Mouse (Mus musculus): Measurements from ENCODE around the gene Otub2. TPM values are rescaled to one million over a fixed set of nuclear protein-coding genes. Genes with fewer than 3 reads are reported as not detected.

Otub2 gene
- polyA plus RNA-seq, 1 experiment from 2014 or later, result 20.6 TPM

GRCm38 (mm10) chr12:103358951-103359801 lies 29.3 kb upstream of the Otub2 start:
- H3K27ac ChIP-seq, result no peak overlapping the region
- H3K27me3 ChIP-seq (replicated peaks), result no peaks in the 10 kb centered on the region
- H3K9me3 ChIP-seq, result no peaks in the 10 kb centered on the region
- H3K4me3 ChIP-seq, result no peak overlapping the region
- H3K9ac ChIP-seq, result no peak overlapping the region
- peak; percentile 27; the same call in 1 of the 2 replicates for ATAC-seq (ENCODE audit: low FRiP score, low read depth)
- no peak overlapping the region for H3K4me2 ChIP-seq (replicated peaks)
- H3K4me1 ChIP-seq, result peaks cover 5% of the 10 kb centered on the region; the same call in 1 of the 2 replicates
- no peaks in the 10 kb centered on the region for H3K36me3 ChIP-seq
- WGBS, result 61% methylated on average over 4 of the region's 4 CpGs

- 0 out of 2 replicates have a peak, but pooled peaks cover 3% of the 10 kb centered on the region for H3K27me3 ChIP-seq (replicated peaks)
- H3K4me2 ChIP-seq (replicated peaks), result no peak overlapping the region
- H3K36me3 ChIP-seq, result no peaks in the 10 kb centered on the region
- H3K9me3 ChIP-seq, result no peaks in the 10 kb centered on the region
- H3K4me1 ChIP-seq, result peaks cover 5% of the 10 kb centered on the region; the same call in 1 of the 2 replicates
- no peak overlapping the region for H3K9ac ChIP-seq
- 82% methylated on average over 8 of the region's 8 CpGs for WGBS
- no peak overlapping the region for H3K27ac ChIP-seq
- no peak for ATAC-seq (ENCODE audit: low FRiP score, low read depth)
- H3K4me3 ChIP-seq, result no peak overlapping the region
Observed at GRCm38 (mm10) chr12:103360812-103361211, 27.7 kb upstream of the Otub2 start.

GRCm38 (mm10) chr12:103361539-103362307 lies 26.8 kb upstream of the Otub2 start:
- Histone ChIP-seq H3K9me3 (no peaks in the 10 kb centered on the region), H3K4me2 (replicated peaks) (no peak overlapping the region), H3K4me1 (peaks cover 5% of the 10 kb centered on the region; the same call in 1 of the 2 replicates), H3K4me3 (no peak overlapping the region), H3K9ac (no peak overlapping the region), H3K36me3 (no peaks in the 10 kb centered on the region), H3K27me3 (replicated peaks) (0 out of 2 replicates have a peak, but pooled peaks cover 3% of the 10 kb centered on the region), H3K27ac (no peak overlapping the region)
- WGBS, result 88% methylated on average over 17 of the region's 17 CpGs
- no peak for ATAC-seq (ENCODE audit: low FRiP score, low read depth)

GRCm38 (mm10) chr12:103362336-103362735 lies 26.1 kb upstream of the Otub2 start:
- H3K4me3 ChIP-seq, result no peak overlapping the region
- no peak overlapping the region for H3K4me2 ChIP-seq (replicated peaks)
- WGBS, result 82% methylated on average over 3 of the region's 3 CpGs
- H3K4me1 ChIP-seq, result peaks cover 5% of the 10 kb centered on the region; the same call in 1 of the 2 replicates
- 0 out of 2 replicates have a peak, but pooled peaks cover 3% of the 10 kb centered on the region for H3K27me3 ChIP-seq (replicated peaks)
- no peak overlapping the region for H3K9ac ChIP-seq
- no peaks in the 10 kb centered on the region for H3K9me3 ChIP-seq
- no peak overlapping the region for H3K27ac ChIP-seq
- no peaks in the 10 kb centered on the region for H3K36me3 ChIP-seq
- ATAC-seq (ENCODE audit: low FRiP score, low read depth), result no peak

- Histone ChIP-seq H3K4me3 (no peak overlapping the region), H3K36me3 (no peaks in the 10 kb centered on the region), H3K4me1 (no peaks in the 10 kb centered on the region), H3K4me2 (replicated peaks) (0 out of 2 replicates have a peak overlapping the region, but pooled peaks have one; percentile 41), H3K9me3 (no peaks in the 10 kb centered on the region), H3K9ac (no peak overlapping the region), H3K27ac (no peak overlapping the region), H3K27me3 (replicated peaks) (0 out of 2 replicates have a peak, but pooled peaks cover 13% of the 10 kb centered on the region)
- WGBS, result 82% methylated on average over 2 of the region's 2 CpGs
- ATAC-seq (ENCODE audit: low FRiP score, low read depth), result no peak
Observed at GRCm38 (mm10) chr12:103367171-103367570, 21.3 kb upstream of the Otub2 start.

- H3K9me3 ChIP-seq, result no peaks in the 10 kb centered on the region
- peak; percentile 78 for ATAC-seq (ENCODE audit: low FRiP score, low read depth)
Observed at GRCm38 (mm10) chr12:103367620-103368325, 20.7 kb upstream of the Otub2 start.

GRCm38 (mm10) chr12:103368326-103368669 lies 20.2 kb upstream of the Otub2 start:
- H3K9ac ChIP-seq, result 0 out of 2 replicates have a peak overlapping the region, but pooled peaks have one; percentile 17
- H3K9me3 ChIP-seq, result no peaks in the 10 kb centered on the region
- H3K4me2 ChIP-seq (replicated peaks), result no peak overlapping the region
- no peaks in the 10 kb centered on the region for H3K36me3 ChIP-seq
- H3K4me1 ChIP-seq, result no peaks in the 10 kb centered on the region
- no peak overlapping the region for H3K27ac ChIP-seq
- peak; percentile 15; the same call in 1 of the 2 replicates for ATAC-seq (ENCODE audit: low FRiP score, low read depth)
- 79% methylated on average over 7 of the region's 7 CpGs for WGBS
- H3K4me3 ChIP-seq, result no peak overlapping the region
- H3K27me3 ChIP-seq (replicated peaks), result 0 out of 2 replicates have a peak, but pooled peaks cover 13% of the 10 kb centered on the region

More at GRCm38 (mm10) chr12:103367620-103368325, 20.7 kb upstream of the Otub2 start:
- Histone ChIP-seq H3K4me1 (no peaks in the 10 kb centered on the region), H3K27ac (no peak overlapping the region), H3K4me3 (no peak overlapping the region), H3K9ac (0 out of 2 replicates have a peak overlapping the region, but pooled peaks have one; percentile 17), H3K4me2 (replicated peaks) (peak overlapping the region; percentile 41), H3K27me3 (replicated peaks) (0 out of 2 replicates have a peak, but pooled peaks cover 13% of the 10 kb centered on the region), H3K36me3 (no peaks in the 10 kb centered on the region)
- 19% methylated on average over 18 of the region's 18 CpGs for WGBS

DNA sequence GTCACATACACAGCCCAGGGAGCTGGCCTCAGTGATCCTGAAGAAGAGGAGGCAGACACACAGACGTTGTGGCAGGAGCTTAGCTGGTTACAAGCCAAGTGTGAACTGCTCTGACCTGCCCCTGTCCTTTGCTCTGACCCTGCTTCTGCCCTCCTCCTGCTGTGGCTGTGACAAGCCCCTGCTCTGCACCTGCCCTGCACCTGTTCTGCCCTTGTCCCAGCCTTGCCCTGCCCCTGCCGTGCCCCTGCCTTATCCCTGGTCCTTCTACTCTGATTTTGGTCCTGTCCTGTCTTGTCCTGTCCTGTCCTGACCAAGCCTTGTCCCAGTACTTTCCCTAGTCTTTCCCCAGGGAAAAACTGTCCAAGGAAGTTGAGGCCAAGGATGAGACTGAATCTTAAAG lies 19.7 kb upstream of the Otub2 start:
- no peak overlapping the region for H3K27ac ChIP-seq
- no peaks in the 10 kb centered on the region for H3K36me3 ChIP-seq
- no peaks in the 10 kb centered on the region for H3K4me1 ChIP-seq
- no peaks in the 10 kb centered on the region for H3K9me3 ChIP-seq
- 0 out of 2 replicates have a peak, but pooled peaks cover 13% of the 10 kb centered on the region for H3K27me3 ChIP-seq (replicated peaks)
- WGBS, result 76% methylated on average over 2 of the region's 2 CpGs
- no peak overlapping the region for H3K9ac ChIP-seq
- no peak overlapping the region for H3K4me3 ChIP-seq
- 0 out of 2 replicates have a peak, but pooled peaks have one; percentile 23 for ATAC-seq (ENCODE audit: low FRiP score, low read depth)
- no peak overlapping the region for H3K4me2 ChIP-seq (replicated peaks)

DNA sequence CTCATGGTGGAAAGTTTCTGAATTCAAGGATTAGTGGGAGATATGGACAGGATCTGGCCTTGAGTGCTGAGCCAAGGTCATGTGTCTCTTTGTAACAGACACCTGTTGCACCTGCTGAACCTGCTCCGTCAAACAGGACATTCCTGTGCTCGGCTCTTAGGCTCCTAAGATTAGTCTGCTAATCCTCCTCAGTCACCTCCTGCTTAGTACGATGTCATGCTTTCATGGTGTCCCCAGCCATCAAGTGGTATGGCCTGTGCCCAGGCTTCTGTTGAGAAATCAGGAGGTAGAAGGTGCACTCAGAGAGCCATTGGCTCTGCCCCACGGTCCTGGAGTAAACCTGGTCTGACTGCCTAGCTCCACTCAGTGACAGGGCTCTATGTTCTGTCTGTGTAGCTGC lies 17.6 kb upstream of the Otub2 start:
- no peak overlapping the region for H3K9ac ChIP-seq
- no peaks in the 10 kb centered on the region for H3K9me3 ChIP-seq
- no peak for ATAC-seq (ENCODE audit: low FRiP score, low read depth)
- no peaks in the 10 kb centered on the region for H3K4me1 ChIP-seq
- no peaks in the 10 kb centered on the region for H3K36me3 ChIP-seq
- WGBS, result 85% methylated on average over 4 of the region's 4 CpGs
- no peak overlapping the region for H3K4me3 ChIP-seq
- no peak overlapping the region for H3K4me2 ChIP-seq (replicated peaks)
- 0 out of 2 replicates have a peak, but pooled peaks cover 11% of the 10 kb centered on the region for H3K27me3 ChIP-seq (replicated peaks)
- no peak overlapping the region for H3K27ac ChIP-seq

- H3K27ac ChIP-seq, result no peak overlapping the region
- no peaks in the 10 kb centered on the region for H3K36me3 ChIP-seq
- no peaks in the 10 kb centered on the region for H3K4me1 ChIP-seq
- H3K4me2 ChIP-seq (replicated peaks), result no peak overlapping the region
- H3K9ac ChIP-seq, result no peak overlapping the region
- H3K9me3 ChIP-seq, result no peaks in the 10 kb centered on the region
- no peak for ATAC-seq (ENCODE audit: low FRiP score, low read depth)
- H3K27me3 ChIP-seq (replicated peaks), result 0 out of 2 replicates have a peak, but pooled peaks cover 11% of the 10 kb centered on the region
- H3K4me3 ChIP-seq, result no peak overlapping the region
- 32% methylated on average over 6 of the region's 6 CpGs for WGBS
Observed at GRCm38 (mm10) chr12:103371711-103372110, 16.8 kb upstream of the Otub2 start.

DNA sequence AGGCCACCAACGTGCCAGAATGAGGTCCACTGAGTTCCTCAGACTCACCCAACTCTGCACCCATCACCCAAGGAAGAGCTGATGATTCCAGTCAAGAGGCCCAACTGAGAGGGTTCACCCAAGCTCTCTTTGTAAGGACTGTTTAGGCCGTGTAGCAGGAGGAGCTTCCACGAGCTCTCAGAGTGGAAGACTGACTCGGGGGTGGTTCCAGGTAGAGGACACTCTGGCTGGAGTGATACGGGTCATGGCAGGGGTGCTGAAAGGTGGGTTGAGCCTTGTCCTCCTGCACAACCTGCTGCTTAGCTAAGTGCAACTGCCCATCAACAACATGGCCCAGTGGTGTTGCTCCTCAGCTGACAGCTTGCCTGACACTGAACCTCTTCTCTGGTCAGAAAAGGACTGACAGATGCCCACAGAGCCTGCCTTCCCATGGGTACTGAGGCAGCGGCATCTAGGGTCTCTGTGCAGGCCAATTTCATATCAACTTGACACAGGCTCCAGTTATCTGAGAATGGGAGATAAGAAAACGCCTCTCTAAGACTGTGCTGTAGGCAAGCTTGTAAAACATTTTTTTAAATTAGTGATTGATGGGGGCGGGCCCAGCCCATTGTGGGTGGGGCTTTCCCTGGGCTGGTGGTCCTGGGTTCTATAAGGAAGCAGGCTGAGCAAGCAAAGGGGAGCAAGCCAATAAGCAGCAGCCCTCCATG lies 14.8 kb upstream of the Otub2 start:
- 0 out of 2 replicates have a peak, but pooled peaks cover 1% of the 10 kb centered on the region for H3K27me3 ChIP-seq (replicated peaks)
- H3K9me3 ChIP-seq, result no peaks in the 10 kb centered on the region
- 79% methylated on average over 8 of the region's 8 CpGs for WGBS
- no peaks in the 10 kb centered on the region for H3K4me1 ChIP-seq
- H3K4me3 ChIP-seq, result no peak overlapping the region
- H3K4me2 ChIP-seq (replicated peaks), result no peak overlapping the region
- H3K36me3 ChIP-seq, result no peaks in the 10 kb centered on the region
- H3K27ac ChIP-seq, result no peak overlapping the region
- no peak for ATAC-seq (ENCODE audit: low FRiP score, low read depth)
- no peak overlapping the region for H3K9ac ChIP-seq
